Mouse (Mus musculus): ENCODE measurements around the gene Rfc2.

Gene Rfc2

GRCm38 (mm10) chr5:134648976-134649375 is 67.8 kb downstream of the Rfc2 start:
- DNase-seq (ENCODE audit: low read depth, low spot score) = peak; percentile 80

GRCm38 (mm10) chr5:134650926-134651325 is 69.8 kb downstream of the Rfc2 start:
- peak; percentile 85 for DNase-seq (ENCODE audit: low read depth, low spot score)
